Mouse (Mus musculus) bone marrow macrophage, adult 2 months (primary cell): ENCODE data around the gene 1110065P20Rik.

ENCODE experiments used
- CTCF ChIP-seq: IDR thresholded peaks from 2 replicates; pipeline ENCODE4 v1.5.1; 2012; ENCODE audit warnings: low read depth, mild to moderate bottlenecking, low read length, moderate library complexity
- POLR2A ChIP-seq: IDR thresholded peaks from 2 replicates; pipeline ENCODE4 v1.6.1; 2012; ENCODE audit warnings: mild to moderate bottlenecking, low read depth, low read length, borderline replicate concordance

GRCm38 (mm10) chr4:124801552-124802308, 49.3 kb downstream of the 1110065P20Rik start, which contains the start of gene Mtf1:
- TF ChIP-seq CTCF (peak; percentile 54; the same call in 1 of the 2 replicates), POLR2A (no peak)
